Comparison of ENCODE assay signal across 15 mouse cellular contexts in genomic region chr11:95077956-95078355, GRCm38 (mm10). TPM values are rescaled to one million over a fixed set of nuclear protein-coding genes. Genes with fewer than 3 reads are reported as not detected.
A peak's percentile ranks its signal among the peaks of the same experiment; 100 is the strongest.
DNase-seq lines count a peak whose midpoint lies in the region; ATAC-seq and TF ChIP-seq lines count a peak whose summit lies in the region.
"Had no signal": no experiment of that assay in that cellular context is flagged by ENCODE, and none has a peak within 500 bp of the region (broad histone marks: within the 10 kb centered on the region; RNA-seq: fewer than 3 reads in every experiment).

No protein-coding gene starts in this region.

- H3K9ac ChIP-seq in forebrain, postnatal 0 days, result no peak overlapping the region
- no peak overlapping the region for H3K9ac ChIP-seq in forebrain, embryonic 15.5 days (replicated peaks)
- no peak overlapping the region for H3K9ac ChIP-seq in liver, embryonic 13.5 days

- H3K9me3 ChIP-seq in forebrain, postnatal 0 days (ENCODE audit: low read length), result no peaks in the 10 kb centered on the region
- no peaks in the 10 kb centered on the region for H3K9me3 ChIP-seq in forebrain, embryonic 15.5 days
- no peaks in the 10 kb centered on the region for H3K9me3 ChIP-seq in liver, embryonic 13.5 days (replicated peaks)
- H3K9me3 ChIP-seq: heart, embryonic 13.5 days; limb, embryonic 10.5 days had no signal

- H3K27me3 ChIP-seq in forebrain, postnatal 0 days (ENCODE audit: insufficient read depth, low read length), result peaks cover 23% of the 10 kb centered on the region; the same call in 1 of the 2 replicates
- H3K27me3 ChIP-seq in forebrain, embryonic 15.5 days, result peaks cover 37% of the 10 kb centered on the region
- peaks cover 89% of the 10 kb centered on the region for H3K27me3 ChIP-seq in liver, embryonic 13.5 days

- no peak overlapping the region for H3K4me3 ChIP-seq in forebrain, postnatal 0 days (ENCODE audit: low read depth, low read length)
- no peak overlapping the region for H3K4me3 ChIP-seq in forebrain, embryonic 15.5 days
- no peak overlapping the region for H3K4me3 ChIP-seq in liver, embryonic 13.5 days (replicated peaks)

- no peak for DNase-seq in forebrain, postnatal 0 days
- no peak for DNase-seq in liver, embryonic 13.5 days
- DNase-seq in liver (no peak), 416B (ENCODE audit: low read depth) (peak; percentile 80)
- no peak for DNase-seq in frontal cortex, postnatal 36 days (ENCODE audit: low spot score in 2 of 2)
- no peak for DNase-seq in embryo, embryonic 11 days
- DNase-seq: layer of hippocampus, adult 9-11 months had no signal

- 66% methylated on average over 7 of the region's 7 CpGs for WGBS in forebrain, postnatal 0 days
- WGBS in forebrain, embryonic 15.5 days, result 74% methylated on average over 7 of the region's 7 CpGs
- 44% methylated on average over 7 of the region's 7 CpGs for WGBS in liver, embryonic 13.5 days (ENCODE audit: insufficient replicate concordance)

- H3K4me1 ChIP-seq in forebrain, postnatal 0 days (ENCODE audit: insufficient read depth), result no peaks in the 10 kb centered on the region
- peaks cover 24% of the 10 kb centered on the region for H3K4me1 ChIP-seq in forebrain, embryonic 15.5 days
- H3K4me1 ChIP-seq in liver, embryonic 13.5 days (replicated peaks), result peaks cover 27% of the 10 kb centered on the region

- no peaks in the 10 kb centered on the region for H3K36me3 ChIP-seq in forebrain, postnatal 0 days (ENCODE audit: insufficient read depth)
- no peaks in the 10 kb centered on the region for H3K36me3 ChIP-seq in forebrain, embryonic 15.5 days
- H3K36me3 ChIP-seq in liver, embryonic 13.5 days, result no peaks in the 10 kb centered on the region
- H3K36me3 ChIP-seq: heart, embryonic 13.5 days; limb, embryonic 10.5 days had no signal

- TF ChIP-seq CTCF in forebrain, postnatal 0 days (IDR thresholded peaks at IDR 0.05; ENCODE audit: low read depth), result peak; percentile 5; the same call in 1 of the 2 replicates

- ATAC-seq in forebrain, postnatal 0 days, result no peak
- ATAC-seq in forebrain, embryonic 15.5 days (replicated peaks), result no peak
- ATAC-seq in liver, embryonic 13.5 days (ENCODE audit: low read depth), result no peak
- ATAC-seq in megakaryocyte progenitor cell, adult 5-6 weeks (replicated peaks; ENCODE audit: poor library complexity), result peak; percentile 36; the same call in 1 of the 2 replicates
- ATAC-seq: inflammation-experienced regulatory T-cells, adult 6 months had no signal

- H3K4me2 ChIP-seq in forebrain, postnatal 0 days (ENCODE audit: low read depth), result no peak overlapping the region
- no peak overlapping the region for H3K4me2 ChIP-seq in forebrain, embryonic 15.5 days (replicated peaks)
- H3K4me2 ChIP-seq in liver, embryonic 13.5 days, result 0 out of 2 replicates have a peak overlapping the region, but pooled peaks have one; percentile 0

- H3K27ac ChIP-seq in forebrain, postnatal 0 days (ENCODE audit: low read depth, low read length), result no peak overlapping the region
- H3K27ac ChIP-seq in forebrain, embryonic 15.5 days (replicated peaks), result no peak overlapping the region
- H3K27ac ChIP-seq in liver, embryonic 13.5 days, result no peak overlapping the region
- H3K27ac ChIP-seq: limb, embryonic 10.5 days; macrophage had no signal

RNA-seq across cellular contexts. Expression of gene Itga3, which starts 1.4 kb away (rescaled TPM):
- 12.3 and 23.5 TPM in 2 replicates for total RNA-seq in forebrain, postnatal 0 days (2014; rRNA removed)
- 5.2 and 7.4 TPM in 2 replicates for polyA plus RNA-seq in forebrain, postnatal 0 days (2015; fragmentation: Nextera tagmentation; extraction: Ambion mirVana)
- polyA plus RNA-seq in forebrain, embryonic 15.5 days (2015; fragmentation: Nextera tagmentation; extraction: Ambion mirVana), result 5.9 and 6.9 TPM in 2 replicates
- 1.8 and 1.9 TPM in 2 replicates for polyA plus RNA-seq in liver, embryonic 13.5 days (2015; fragmentation: Nextera tagmentation; extraction: Ambion mirVana)
- 1.1 TPM in 1 of 2 replicates, not detected in the other for total RNA-seq in megakaryocyte progenitor cell, adult 5-6 weeks (2015)
- 0.03 TPM in 1 of 2 replicates, not detected in the other for total RNA-seq in megakaryocyte progenitor cell, adult 5-6 weeks (2017)

RNA-seq across cellular contexts. Expression of gene Pdk2, which starts 36.8 kb away (rescaled TPM):
- total RNA-seq in forebrain, postnatal 0 days (2014; rRNA removed), result 6.9 and 10.2 TPM in 2 replicates
- 31.9 and 38.1 TPM in 2 replicates for polyA plus RNA-seq in forebrain, postnatal 0 days (2015; fragmentation: Nextera tagmentation; extraction: Ambion mirVana)
- 26.4 and 27.3 TPM in 2 replicates for polyA plus RNA-seq in forebrain, embryonic 15.5 days (2015; fragmentation: Nextera tagmentation; extraction: Ambion mirVana)
- polyA plus RNA-seq in liver, embryonic 13.5 days (2015; fragmentation: Nextera tagmentation; extraction: Ambion mirVana), result 5.8 and 8.6 TPM in 2 replicates
- total RNA-seq in megakaryocyte progenitor cell, adult 5-6 weeks (2015), result 4.2 and 4.8 TPM in 2 replicates
- total RNA-seq in megakaryocyte progenitor cell, adult 5-6 weeks (2017), result 0.71 and 1.4 TPM in 2 replicates

RNA-seq across cellular contexts. Expression of gene Dlx3, which starts 42.0 kb away (rescaled TPM):
- total RNA-seq in forebrain, postnatal 0 days (2014; rRNA removed), result 0.14 TPM in 1 of 2 replicates, not detected in the other
- not detected in 2 replicates for polyA plus RNA-seq in forebrain, postnatal 0 days (2015; fragmentation: Nextera tagmentation; extraction: Ambion mirVana)
- polyA plus RNA-seq in forebrain, embryonic 15.5 days (2015; fragmentation: Nextera tagmentation; extraction: Ambion mirVana), result not detected in 2 replicates
- 0.03 TPM in 2 replicates for polyA plus RNA-seq in liver, embryonic 13.5 days (2015; fragmentation: Nextera tagmentation; extraction: Ambion mirVana)
- total RNA-seq in megakaryocyte progenitor cell, adult 5-6 weeks (2015), result not detected in 2 replicates
- total RNA-seq in megakaryocyte progenitor cell, adult 5-6 weeks (2017), result not detected in 2 replicates
- total RNA-seq: gastrocnemius, adult 8-10 months had no signal
- polyA plus RNA-seq: heart, embryonic 13.5 days; inflammation-experienced regulatory T-cells, adult 6 months; macrophage; spleen, adult 2 months had no signal
